Mouse (Mus musculus) spleen, adult 2 months (tissue): ENCODE results near the gene Sgcd.

Experiments
- CTCF ChIP-seq: fragments of 200-500 bp; IDR thresholded peaks from 2 replicates; pipeline ENCODE4 v1.5.1; 2011; ENCODE audit warnings: mild to moderate bottlenecking, inconsistent platforms; ENCODE audit not compliant: insufficient read depth, insufficient read length, insufficient replicate concordance; ENCODE audit errors: extremely low read depth
- POLR2A ChIP-seq: fragments of 200-500 bp; IDR thresholded peaks from 2 replicates; pipeline ENCODE4 v1.6.1; 2011; ENCODE audit warnings: low read depth, low read length, inconsistent platforms

DNA sequence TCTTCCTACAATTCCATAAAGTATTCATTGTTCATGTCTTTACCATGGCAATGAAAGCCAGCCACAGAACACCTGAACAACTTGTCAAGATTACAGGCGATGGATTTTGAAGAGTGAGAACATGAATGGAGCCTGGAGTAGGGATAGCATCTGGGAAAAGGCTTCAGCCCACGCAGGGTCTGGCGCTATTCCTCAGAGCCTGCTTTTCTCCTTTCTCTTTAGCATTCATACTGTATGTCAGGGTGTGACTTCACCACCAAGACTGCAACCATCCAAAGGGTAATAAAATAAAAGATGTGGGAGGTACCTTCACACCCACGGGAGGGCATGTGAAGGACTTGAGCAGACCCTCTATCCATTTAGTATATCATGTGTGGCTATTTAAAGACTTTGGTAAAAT is 720.2 kb downstream of the Sgcd start:
- TF ChIP-seq POLR2A (no peak), CTCF (no peak)
